Mouse (Mus musculus): ENCODE data around the gene Gm45208. TPM values are rescaled to one million over a fixed set of nuclear protein-coding genes. Genes with fewer than 3 reads are reported as not detected.

Gm45208 gene
- total and polyA plus RNA-seq, 3 experiments: 0.44 to 1.1 TPM; not detected in 1

DNA sequence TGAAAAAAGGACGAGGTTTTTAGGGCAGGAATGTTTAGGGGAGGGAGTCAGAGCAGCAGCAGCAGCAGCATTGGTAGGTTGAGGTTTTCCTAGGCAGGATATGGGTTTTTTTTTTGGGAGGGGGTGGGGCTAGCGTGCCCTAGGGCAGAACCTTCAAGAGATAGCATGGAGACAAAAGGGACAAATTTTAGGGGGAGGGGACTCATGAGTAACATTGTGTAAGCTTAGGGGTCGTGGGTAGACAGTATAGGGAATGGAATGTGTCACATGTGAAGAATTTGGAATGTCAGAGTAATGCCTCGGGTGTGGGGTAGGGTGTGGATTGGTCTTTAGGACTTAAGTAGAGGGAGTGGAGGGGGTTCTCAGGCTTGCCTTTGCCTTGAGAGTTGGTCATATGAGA lies 646 bp downstream of the Gm45208 start:
- ATAC-seq (ENCODE audit: extremely low read depth, insufficient number of reproducible peaks, low FRiP score, poor library complexity, severe bottlenecking): no peak
- TF ChIP-seq POLR2AphosphoS5 (IDR thresholded peaks at IDR 0.05; ENCODE audit: insufficient replicate concordance, low read depth, low read length) (no peak), CTCF (IDR thresholded peaks at IDR 0.05; ENCODE audit: low read depth, low read length) (no peak), GATA2 (IDR thresholded peaks at IDR 0.05; ENCODE audit: borderline replicate concordance, low read depth, low read length) (no peak), GATA1 (IDR thresholded peaks at IDR 0.05; ENCODE audit: borderline replicate concordance, low read length) (no peak), TAL1 (conservative IDR thresholded peaks at IDR 0.05; ENCODE audit: low read depth, low read length) (no peak)

DNA sequence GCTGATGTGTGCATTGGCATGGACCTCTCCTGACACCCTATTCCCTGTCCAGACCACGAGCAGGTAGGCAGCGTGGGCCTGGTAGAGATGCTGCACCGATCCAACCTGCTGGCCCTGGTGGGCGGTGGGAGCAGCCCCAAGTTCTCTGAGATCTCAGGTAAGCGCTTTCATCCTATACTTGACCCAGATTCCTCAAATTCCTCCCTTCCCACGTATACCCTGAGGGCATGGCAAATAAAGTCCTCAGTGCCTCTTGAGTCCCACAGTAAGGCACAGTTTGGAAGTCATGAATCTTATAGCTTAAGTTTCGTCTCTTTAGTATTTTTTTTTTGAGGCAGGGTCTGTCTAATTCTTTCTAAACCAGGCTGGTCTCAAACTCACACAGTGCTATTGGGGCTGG lies 2.1 kb downstream of the Gm45208 start:
- ATAC-seq (ENCODE audit: extremely low read depth, insufficient number of reproducible peaks, low FRiP score, poor library complexity, severe bottlenecking) (no peak), DNase-seq (ENCODE audit: low spot score) (no peak)
- H3K4me1 ChIP-seq (ENCODE audit: insufficient read depth, low read depth, low read length): peaks cover 30% of the 10 kb centered on the region
- TF ChIP-seq CTCF (IDR thresholded peaks at IDR 0.05; ENCODE audit: low read depth, low read length) (no peak), GATA1 (IDR thresholded peaks at IDR 0.05; ENCODE audit: borderline replicate concordance, low read length) (no peak), TAL1 (conservative IDR thresholded peaks at IDR 0.05; ENCODE audit: low read depth, low read length) (no peak), POLR2AphosphoS5 (IDR thresholded peaks at IDR 0.05; ENCODE audit: insufficient replicate concordance, low read depth, low read length) (no peak), GATA2 (IDR thresholded peaks at IDR 0.05; ENCODE audit: borderline replicate concordance, low read depth, low read length) (no peak)
- H3K9me3 ChIP-seq (replicated peaks): no peaks in the 10 kb centered on the region
- H3K4me3 ChIP-seq (ENCODE audit: low read depth, low read length): no peak overlapping the region
- H3K27me3 ChIP-seq (ENCODE audit: insufficient read depth, low read length): no peaks in the 10 kb centered on the region
- peaks cover 44% of the 10 kb centered on the region for H3K36me3 ChIP-seq (replicated peaks)

More for the DNA sequence above, 646 bp downstream of the Gm45208 start:
- Histone ChIP-seq H3K36me3 (replicated peaks) (peaks cover 42% of the 10 kb centered on the region), H3K9me3 (replicated peaks) (no peaks in the 10 kb centered on the region), H3K4me1 (ENCODE audit: insufficient read depth, low read depth, low read length) (peaks cover 21% of the 10 kb centered on the region), H3K27me3 (ENCODE audit: insufficient read depth, low read length) (no peaks in the 10 kb centered on the region), H3K4me3 (ENCODE audit: low read depth, low read length) (peak overlapping the region; percentile 76)
- DNase-seq (ENCODE audit: low spot score): no peak

DNA sequence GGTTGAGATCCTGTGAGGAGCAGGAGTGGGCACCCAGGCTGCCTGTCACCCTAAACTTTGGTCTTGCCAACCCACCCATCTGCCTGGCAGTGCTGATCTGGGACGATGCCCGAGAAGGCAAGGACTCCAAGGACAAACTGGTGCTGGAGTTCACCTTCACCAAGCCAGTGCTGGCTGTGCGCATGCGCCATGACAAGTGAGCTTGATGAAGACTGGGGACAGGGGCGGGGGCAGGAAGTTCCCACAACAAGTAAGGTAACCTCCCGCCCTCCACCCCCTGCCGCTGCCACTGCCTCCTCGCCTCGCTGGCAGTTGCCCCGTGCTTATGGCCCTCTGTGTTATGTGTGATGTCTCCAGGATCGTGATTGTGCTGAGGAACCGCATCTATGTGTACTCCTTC lies 3.8 kb downstream of the Gm45208 start:
- Histone ChIP-seq H3K4me1 (ENCODE audit: insufficient read depth, low read depth, low read length) (peaks cover 30% of the 10 kb centered on the region), H3K36me3 (replicated peaks) (peaks cover 44% of the 10 kb centered on the region), H3K4me3 (ENCODE audit: low read depth, low read length) (no peak overlapping the region), H3K27me3 (ENCODE audit: insufficient read depth, low read length) (no peaks in the 10 kb centered on the region), H3K9me3 (replicated peaks) (no peaks in the 10 kb centered on the region)
- no peak for TF ChIP-seq CTCF (IDR thresholded peaks at IDR 0.05; ENCODE audit: low read depth, low read length)
- TF ChIP-seq POLR2AphosphoS5 (IDR thresholded peaks at IDR 0.05; ENCODE audit: insufficient replicate concordance, low read depth, low read length): no peak
- DNase-seq (ENCODE audit: low spot score) (no peak), ATAC-seq (ENCODE audit: extremely low read depth, insufficient number of reproducible peaks, low FRiP score, poor library complexity, severe bottlenecking) (no peak)

DNA sequence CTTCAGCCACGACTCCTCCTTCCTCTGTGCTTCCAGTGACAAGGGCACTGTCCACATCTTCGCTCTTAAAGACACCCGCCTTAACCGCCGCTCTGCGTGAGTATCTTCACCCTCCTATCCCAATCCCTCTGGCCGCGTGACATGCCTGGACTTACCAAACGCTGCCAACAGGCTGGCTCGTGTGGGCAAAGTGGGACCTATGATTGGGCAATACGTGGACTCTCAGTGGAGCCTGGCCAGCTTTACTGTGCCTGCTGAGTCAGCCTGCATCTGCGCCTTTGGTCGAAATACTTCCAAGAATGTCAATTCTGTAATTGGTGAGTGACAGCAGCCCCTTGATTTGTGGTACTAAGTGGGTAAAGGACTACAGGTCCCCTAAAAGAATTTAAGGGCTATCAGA lies 5.1 kb downstream of the Gm45208 start:
- H3K4me1 ChIP-seq (ENCODE audit: insufficient read depth, low read depth, low read length): peaks cover 30% of the 10 kb centered on the region
- H3K4me3 ChIP-seq (ENCODE audit: low read depth, low read length): no peak overlapping the region
- no peak for DNase-seq (ENCODE audit: low spot score)
- H3K36me3 ChIP-seq (replicated peaks): peaks cover 44% of the 10 kb centered on the region
- no peak for TF ChIP-seq POLR2AphosphoS5 (IDR thresholded peaks at IDR 0.05; ENCODE audit: insufficient replicate concordance, low read depth, low read length)
- TF ChIP-seq TAL1 (conservative IDR thresholded peaks at IDR 0.05; ENCODE audit: low read depth, low read length): no peak
- TF ChIP-seq GATA1 (IDR thresholded peaks at IDR 0.05; ENCODE audit: borderline replicate concordance, low read length): no peak
- no peak for TF ChIP-seq CTCF (IDR thresholded peaks at IDR 0.05; ENCODE audit: low read depth, low read length)
- TF ChIP-seq GATA2 (IDR thresholded peaks at IDR 0.05; ENCODE audit: borderline replicate concordance, low read depth, low read length): no peak
- no peak for ATAC-seq (ENCODE audit: extremely low read depth, insufficient number of reproducible peaks, low FRiP score, poor library complexity, severe bottlenecking)
- no peaks in the 10 kb centered on the region for H3K27me3 ChIP-seq (ENCODE audit: insufficient read depth, low read length)
- H3K9me3 ChIP-seq (replicated peaks): no peaks in the 10 kb centered on the region

DNA sequence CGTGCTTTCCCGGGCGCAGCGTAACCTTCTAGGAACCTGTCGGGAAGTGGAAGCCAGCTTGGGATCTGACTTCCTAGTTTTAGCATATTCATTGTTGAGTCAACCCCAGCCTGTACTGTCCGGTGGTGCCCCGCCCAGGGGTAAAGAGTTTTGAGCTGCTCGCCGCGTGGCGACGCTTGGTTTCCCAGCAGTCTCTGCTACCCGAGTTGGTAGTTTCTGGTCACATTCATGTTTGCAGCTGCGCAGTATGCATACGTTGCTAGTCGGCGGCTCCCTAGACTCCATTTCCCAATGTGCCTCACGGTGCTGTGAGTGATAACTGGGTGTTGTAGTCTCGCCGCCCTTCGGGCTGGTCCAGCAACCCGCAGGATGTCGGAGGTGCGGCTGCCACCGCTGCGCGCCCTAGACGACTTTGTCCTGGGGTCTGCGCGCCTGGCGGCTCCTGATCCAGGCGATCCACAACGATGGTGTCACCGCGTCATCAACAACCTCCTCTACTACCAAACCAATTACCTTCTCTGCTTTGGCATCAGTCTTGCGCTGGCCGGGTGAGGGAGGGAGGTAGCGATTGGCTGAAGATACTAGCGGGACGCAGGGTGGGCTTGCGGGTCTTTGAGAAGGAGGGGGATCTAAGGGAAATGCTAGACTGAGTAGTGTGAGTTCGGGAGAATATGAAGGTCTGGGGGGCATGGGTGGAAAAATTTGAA lies 6.3 kb downstream of the Gm45208 start, which contains the start of gene Praf2:
TSS of gene Praf2 (plus strand) at position 225 of the 707 bp plus-strand sequence.
- TF ChIP-seq CTCF (IDR thresholded peaks at IDR 0.05; ENCODE audit: low read depth, low read length): no peak
- TF ChIP-seq TAL1 (conservative IDR thresholded peaks at IDR 0.05; ENCODE audit: low read depth, low read length): no peak
- TF ChIP-seq GATA2 (IDR thresholded peaks at IDR 0.05; ENCODE audit: borderline replicate concordance, low read depth, low read length): no peak
- no peak for TF ChIP-seq POLR2AphosphoS5 (IDR thresholded peaks at IDR 0.05; ENCODE audit: insufficient replicate concordance, low read depth, low read length)
- TF ChIP-seq GATA1 (IDR thresholded peaks at IDR 0.05; ENCODE audit: borderline replicate concordance, low read length): no peak
- Histone ChIP-seq H3K4me1 (ENCODE audit: insufficient read depth, low read depth, low read length) (peaks cover 29% of the 10 kb centered on the region), H3K4me3 (ENCODE audit: low read depth, low read length) (peak within 1 kb of the TSS; percentile 72), H3K36me3 (replicated peaks) (peaks cover 44% of the 10 kb centered on the region), H3K9me3 (replicated peaks) (no peaks in the 10 kb centered on the region), H3K27me3 (ENCODE audit: insufficient read depth, low read length) (no peaks in the 10 kb centered on the region)
- peak; percentile 94 for ATAC-seq (ENCODE audit: extremely low read depth, insufficient number of reproducible peaks, low FRiP score, poor library complexity, severe bottlenecking)
- peak; percentile 63 for DNase-seq (ENCODE audit: low spot score)

DNA sequence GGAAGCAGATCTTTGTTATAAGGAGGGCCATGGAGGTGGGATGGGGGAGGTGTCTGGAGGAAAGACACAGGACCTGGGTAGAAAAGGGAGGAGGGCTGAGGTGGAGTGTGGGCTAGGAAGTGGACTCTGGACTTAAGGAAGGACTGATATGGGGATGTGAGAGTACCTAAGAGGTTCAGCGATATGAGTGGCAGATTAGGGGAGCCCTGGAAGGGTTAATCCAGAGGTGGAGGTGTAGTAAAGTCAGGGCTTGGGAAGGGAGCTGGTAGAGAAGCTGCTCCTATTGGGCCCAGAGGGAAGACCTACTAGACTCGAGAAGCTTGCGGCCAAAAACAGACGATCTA lies 6.8 kb downstream of the Gm45208 start:
- no peak for DNase-seq (ENCODE audit: low spot score)
- TF ChIP-seq GATA1 (IDR thresholded peaks at IDR 0.05; ENCODE audit: borderline replicate concordance, low read length): no peak
- TF ChIP-seq POLR2AphosphoS5 (IDR thresholded peaks at IDR 0.05; ENCODE audit: insufficient replicate concordance, low read depth, low read length): no peak
- TF ChIP-seq GATA2 (IDR thresholded peaks at IDR 0.05; ENCODE audit: borderline replicate concordance, low read depth, low read length): no peak
- TF ChIP-seq CTCF (IDR thresholded peaks at IDR 0.05; ENCODE audit: low read depth, low read length): no peak
- no peak for TF ChIP-seq TAL1 (conservative IDR thresholded peaks at IDR 0.05; ENCODE audit: low read depth, low read length)
- peaks cover 38% of the 10 kb centered on the region for H3K36me3 ChIP-seq (replicated peaks)
- peak overlapping the region; percentile 72 for H3K4me3 ChIP-seq (ENCODE audit: low read depth, low read length)
- no peaks in the 10 kb centered on the region for H3K27me3 ChIP-seq (ENCODE audit: insufficient read depth, low read length)
- peaks cover 29% of the 10 kb centered on the region for H3K4me1 ChIP-seq (ENCODE audit: insufficient read depth, low read depth, low read length)
- ATAC-seq (ENCODE audit: extremely low read depth, insufficient number of reproducible peaks, low FRiP score, poor library complexity, severe bottlenecking): no peak
- H3K9me3 ChIP-seq (replicated peaks): no peaks in the 10 kb centered on the region

All from G1E (cell line).